Mouse (Mus musculus): ENCODE results near the gene Hist1h2bb. TPM values are rescaled to one million over a fixed set of nuclear protein-coding genes. Genes with fewer than 3 reads are reported as not detected.
"Not testable (repeated sequence)": the region's sequence is repeated elsewhere in the genome, so short reads cannot be mapped to it uniquely, and the experiment has no call there.

Hist1h2bb gene
- polyA plus RNA-seq (2014; fragmentation: Nextera tagmentation; extraction: Ambion mirVana), result 1.7 and 3.4 TPM in 2 replicates

DNA sequence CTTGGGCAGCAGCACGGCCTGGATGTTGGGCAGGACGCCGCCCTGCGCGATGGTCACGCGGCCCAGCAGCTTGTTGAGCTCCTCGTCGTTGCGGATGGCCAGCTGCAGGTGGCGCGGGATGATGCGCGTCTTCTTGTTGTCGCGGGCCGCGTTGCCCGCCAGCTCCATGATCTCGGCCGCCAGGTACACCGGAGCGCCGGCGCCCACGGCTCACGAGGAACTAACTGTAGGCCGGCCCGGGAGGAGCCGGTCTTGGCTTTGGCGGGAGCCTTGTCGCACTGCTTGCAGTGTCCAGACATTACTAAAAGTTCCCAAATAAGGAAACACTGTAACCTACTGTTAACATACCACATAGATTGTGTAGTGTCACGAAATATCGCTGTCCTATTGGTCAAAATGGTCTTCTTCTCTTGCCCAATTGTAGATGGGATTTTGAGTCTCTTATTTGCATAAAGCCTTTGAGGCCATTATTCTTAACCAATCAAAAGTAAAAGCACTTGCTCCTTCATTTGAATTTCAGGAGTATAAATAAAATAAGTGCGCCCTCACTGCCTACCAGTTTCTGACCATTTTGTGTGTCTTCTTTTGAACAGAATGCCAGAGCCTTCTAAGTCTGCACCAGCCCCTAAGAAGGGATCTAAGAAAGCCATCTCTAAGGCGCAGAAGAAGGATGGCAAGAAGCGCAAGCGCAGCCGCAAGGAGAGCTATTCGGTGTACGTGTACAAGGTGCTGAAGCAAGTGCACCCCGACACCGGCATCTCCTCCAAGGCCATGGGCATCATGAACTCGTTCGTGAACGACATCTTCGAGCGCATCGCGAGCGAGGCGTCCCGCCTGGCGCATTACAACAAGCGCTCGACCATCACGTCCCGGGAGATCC is at the start of gene Hist1h2bb:
Hist1h2bb (plus strand) TSS at position 534 of the 880 bp plus-strand sequence.
- H3K36me3 ChIP-seq (ENCODE audit: control insufficient read depth, insufficient read depth, low read length); H3K4me1 ChIP-seq (ENCODE audit: control insufficient read depth, insufficient read depth, low read length); H3K9me3 ChIP-seq (ENCODE audit: control insufficient read depth, low read length); H3K27me3 ChIP-seq (ENCODE audit: control insufficient read depth, insufficient read depth, low read length): not testable (repeated sequence)
- Histone ChIP-seq H3K4me3 (ENCODE audit: low read depth, low read length) (peak within 1 kb of the TSS; percentile 41), H3K9ac (ENCODE audit: low read length) (peak within 1 kb of the TSS; percentile 78), H3K27ac (replicated peaks; ENCODE audit: low read depth, low read length) (peak within 1 kb of the TSS; percentile 99), H3K4me2 (ENCODE audit: low read depth, severe bottlenecking) (peak within 1 kb of the TSS; percentile 64)
- WGBS, result under 1% methylated on average over 39 of the region's 58 CpGs
- ATAC-seq (ENCODE audit: insufficient number of reproducible peaks, low FRiP score, low TSS enrichment, low read depth) (peak; percentile 92), DNase-seq (ENCODE audit: low spot score) (peak; percentile 82)

DNA sequence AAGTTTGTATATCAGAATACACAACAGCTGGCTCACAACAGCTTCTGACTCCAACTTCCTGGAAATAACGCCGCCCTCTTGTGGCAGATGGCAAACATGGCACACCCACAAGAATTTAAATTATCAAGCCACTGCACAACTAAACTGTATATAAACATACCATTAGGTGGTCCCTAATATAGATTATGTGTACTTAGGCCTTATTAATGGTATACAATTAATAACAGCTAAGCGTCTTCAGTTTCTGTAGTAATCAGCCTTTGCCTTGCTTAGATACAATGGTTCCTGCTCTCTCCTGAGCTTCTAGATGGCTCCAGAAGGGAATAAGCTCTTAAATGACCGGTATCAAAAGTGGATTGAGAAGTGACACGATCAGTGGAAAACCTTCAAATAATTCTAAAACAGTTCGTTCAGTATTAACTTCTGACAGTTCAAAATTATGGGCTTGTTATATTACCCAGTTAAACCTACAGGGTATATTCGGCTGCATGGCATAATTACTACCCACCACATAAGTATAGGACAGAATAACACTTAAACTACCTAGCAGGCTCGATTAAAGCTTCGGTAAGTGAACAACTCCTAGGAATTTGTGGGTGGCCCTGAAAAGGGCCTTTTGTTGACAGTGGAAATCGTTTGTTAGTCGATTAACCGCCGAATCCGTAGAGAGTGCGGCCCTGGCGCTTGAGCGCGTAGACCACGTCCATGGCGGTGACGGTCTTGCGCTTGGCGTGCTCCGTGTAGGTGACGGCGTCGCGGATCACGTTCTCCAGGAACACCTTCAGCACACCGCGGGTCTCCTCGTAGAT is 48.8 kb upstream of the Hist1h2bb start:
- Histone ChIP-seq H3K9ac (ENCODE audit: low read length) (peak overlapping the region; percentile 74), H3K36me3 (ENCODE audit: control insufficient read depth, insufficient read depth, low read length) (no peaks in the 10 kb centered on the region), H3K4me2 (ENCODE audit: low read depth, severe bottlenecking) (peak overlapping the region; percentile 55), H3K27ac (replicated peaks; ENCODE audit: low read depth, low read length) (peak overlapping the region; percentile 86), H3K27me3 (ENCODE audit: control insufficient read depth, insufficient read depth, low read length) (no peaks in the 10 kb centered on the region), H3K4me1 (ENCODE audit: control insufficient read depth, insufficient read depth, low read length) (no peaks in the 10 kb centered on the region), H3K4me3 (ENCODE audit: low read depth, low read length) (peak overlapping the region; percentile 37), H3K9me3 (ENCODE audit: control insufficient read depth, low read length) (no peaks in the 10 kb centered on the region)
- DNase-seq (ENCODE audit: low spot score), result peak; percentile 79
- ATAC-seq (ENCODE audit: insufficient number of reproducible peaks, low FRiP score, low TSS enrichment, low read depth), result peak; percentile 83
- under 1% methylated on average over 22 of the region's 32 CpGs for WGBS

DNA sequence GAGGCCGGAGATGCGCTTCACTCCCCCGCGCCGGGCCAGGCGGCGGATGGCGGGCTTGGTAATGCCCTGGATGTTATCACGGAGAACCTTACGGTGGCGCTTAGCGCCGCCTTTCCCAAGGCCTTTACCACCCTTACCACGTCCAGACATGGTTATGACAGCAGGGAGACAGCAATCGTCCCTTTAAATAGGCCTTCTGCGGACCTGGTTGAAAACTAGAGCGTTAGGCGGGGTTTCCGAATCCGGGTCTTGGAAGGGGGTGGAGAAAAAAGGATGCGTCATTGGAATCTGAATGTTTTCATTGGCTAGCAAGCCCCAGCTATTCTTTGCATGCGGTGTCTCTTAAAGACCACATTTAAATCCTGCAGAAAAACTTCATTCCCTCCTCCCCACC is 48.2 kb upstream of the Hist1h2bb start, which contains the start of gene Hist1h4c:
Hist1h4c (minus strand) TSS at position 155 of the 394 bp plus-strand sequence.
- Histone ChIP-seq H3K9ac (ENCODE audit: low read length) (peak within 1 kb of the TSS; percentile 74), H3K27me3 (ENCODE audit: control insufficient read depth, insufficient read depth, low read length) (no peaks in the 10 kb centered on the region), H3K4me1 (ENCODE audit: control insufficient read depth, insufficient read depth, low read length) (no peaks in the 10 kb centered on the region), H3K4me2 (ENCODE audit: low read depth, severe bottlenecking) (peak within 1 kb of the TSS; percentile 55), H3K36me3 (ENCODE audit: control insufficient read depth, insufficient read depth, low read length) (no peaks in the 10 kb centered on the region), H3K27ac (replicated peaks; ENCODE audit: low read depth, low read length) (peak within 1 kb of the TSS; percentile 86), H3K4me3 (ENCODE audit: low read depth, low read length) (peak within 1 kb of the TSS; percentile 37), H3K9me3 (ENCODE audit: control insufficient read depth, low read length) (no peaks in the 10 kb centered on the region)
- WGBS, result 0% methylated on average over 16 of the region's 22 CpGs
- DNase-seq (ENCODE audit: low spot score) (peak; percentile 100), ATAC-seq (ENCODE audit: insufficient number of reproducible peaks, low FRiP score, low TSS enrichment, low read depth) (peak; percentile 96)

DNA sequence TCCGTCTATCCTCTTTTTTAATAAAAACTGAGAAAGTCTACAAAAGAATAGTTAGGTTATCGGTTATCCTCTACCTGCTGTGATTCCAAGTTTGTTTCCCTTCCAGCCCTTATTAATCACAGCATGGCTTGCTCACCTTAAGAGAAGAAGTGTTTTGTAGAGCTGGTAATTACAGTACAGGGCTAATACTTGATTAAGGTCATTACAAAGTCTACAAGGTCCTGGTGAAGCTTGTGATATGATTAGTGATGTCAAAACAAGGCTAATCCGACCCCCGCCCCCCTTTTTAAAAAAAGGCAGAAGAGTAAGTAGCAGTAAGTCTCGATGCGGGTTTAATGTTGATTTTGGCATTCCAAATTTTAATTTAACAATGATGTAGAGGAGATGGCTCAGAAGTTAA is 47.5 kb upstream of the Hist1h2bb start:
- no peaks in the 10 kb centered on the region for H3K4me1 ChIP-seq (ENCODE audit: control insufficient read depth, insufficient read depth, low read length)
- DNase-seq (ENCODE audit: low spot score) (peak; percentile 18), ATAC-seq (ENCODE audit: insufficient number of reproducible peaks, low FRiP score, low TSS enrichment, low read depth) (no peak)
- H3K4me3 ChIP-seq (ENCODE audit: low read depth, low read length), result no peak overlapping the region
- WGBS, result 78% methylated on average over 6 of the region's 6 CpGs
- H3K27ac ChIP-seq (replicated peaks; ENCODE audit: low read depth, low read length), result peak overlapping the region; percentile 31
- no peak overlapping the region for H3K9ac ChIP-seq (ENCODE audit: low read length)
- no peaks in the 10 kb centered on the region for H3K27me3 ChIP-seq (ENCODE audit: control insufficient read depth, insufficient read depth, low read length)
- H3K9me3 ChIP-seq (ENCODE audit: control insufficient read depth, low read length), result no peaks in the 10 kb centered on the region
- H3K4me2 ChIP-seq (ENCODE audit: low read depth, severe bottlenecking), result no peak overlapping the region
- H3K36me3 ChIP-seq (ENCODE audit: control insufficient read depth, insufficient read depth, low read length), result no peaks in the 10 kb centered on the region

DNA sequence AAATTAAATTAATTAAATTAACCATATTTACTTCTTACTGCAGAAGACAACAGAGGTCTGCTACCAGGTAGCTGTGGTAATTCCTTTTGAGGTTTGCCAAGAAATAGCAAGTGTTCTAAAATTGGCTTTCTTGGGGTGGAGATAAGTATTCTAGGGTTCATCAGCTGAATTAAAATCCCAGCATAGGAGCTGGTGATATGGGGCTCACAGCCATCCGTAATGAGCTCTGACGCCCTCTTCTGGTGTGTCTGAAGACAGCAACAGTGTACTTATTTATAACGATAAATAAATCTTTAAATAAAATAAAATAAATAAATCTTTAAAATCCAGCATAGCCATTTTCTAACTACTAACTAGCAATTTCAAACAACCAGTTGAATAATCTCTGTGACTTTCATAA is 46.8 kb upstream of the Hist1h2bb start:
- Histone ChIP-seq H3K9ac (ENCODE audit: low read length) (no peak overlapping the region), H3K36me3 (ENCODE audit: control insufficient read depth, insufficient read depth, low read length) (no peaks in the 10 kb centered on the region), H3K27me3 (ENCODE audit: control insufficient read depth, insufficient read depth, low read length) (no peaks in the 10 kb centered on the region), H3K4me1 (ENCODE audit: control insufficient read depth, insufficient read depth, low read length) (no peaks in the 10 kb centered on the region), H3K27ac (replicated peaks; ENCODE audit: low read depth, low read length) (no peak overlapping the region), H3K9me3 (ENCODE audit: control insufficient read depth, low read length) (no peaks in the 10 kb centered on the region), H3K4me3 (ENCODE audit: low read depth, low read length) (no peak overlapping the region), H3K4me2 (ENCODE audit: low read depth, severe bottlenecking) (no peak overlapping the region)
- WGBS, result 73% methylated on average over 3 of the region's 3 CpGs
- ATAC-seq (ENCODE audit: insufficient number of reproducible peaks, low FRiP score, low TSS enrichment, low read depth), result no peak
- DNase-seq (ENCODE audit: low spot score), result peak; percentile 16

DNA sequence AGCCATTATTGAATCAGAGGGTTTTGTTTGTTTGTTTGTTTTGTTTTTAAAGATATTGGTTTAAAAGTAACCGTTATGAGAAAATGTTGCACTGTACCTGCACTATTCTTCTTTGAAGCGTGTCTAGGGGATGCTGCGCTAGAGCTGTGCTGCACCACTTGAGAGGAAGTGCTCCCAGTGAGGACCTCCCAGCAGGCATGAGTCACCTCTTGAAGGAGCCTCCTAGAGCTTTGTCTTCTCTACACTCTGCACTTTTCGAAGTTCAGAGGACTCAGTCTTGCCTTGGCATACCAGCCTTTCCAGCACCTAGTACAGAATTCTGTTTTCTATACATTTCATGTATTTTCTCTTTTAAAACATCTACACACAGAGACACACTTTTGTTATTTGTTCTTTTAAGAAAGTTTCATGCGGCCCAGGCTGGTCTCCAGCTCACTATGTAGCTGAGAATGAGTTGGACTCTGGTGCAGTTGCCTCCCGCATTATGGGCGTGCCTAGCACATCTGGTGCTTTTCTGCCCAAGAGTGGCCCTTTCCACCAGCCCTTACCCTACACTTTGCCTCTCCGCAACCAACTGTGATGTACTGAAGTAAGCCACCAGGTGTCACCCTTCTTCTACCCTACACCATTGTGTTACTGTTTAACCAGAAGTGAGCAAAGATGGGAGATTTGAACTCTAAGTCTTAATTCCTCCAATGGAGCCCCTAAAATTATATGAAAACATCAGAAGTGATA is 45.6 kb upstream of the Hist1h2bb start:
- peak; percentile 66 for ATAC-seq (ENCODE audit: insufficient number of reproducible peaks, low FRiP score, low TSS enrichment, low read depth)
- WGBS, result 33% methylated on average over 8 of the region's 8 CpGs
- no peaks in the 10 kb centered on the region for H3K4me1 ChIP-seq (ENCODE audit: control insufficient read depth, insufficient read depth, low read length)
- no peak overlapping the region for H3K4me3 ChIP-seq (ENCODE audit: low read depth, low read length)
- no peak overlapping the region for H3K9ac ChIP-seq (ENCODE audit: low read length)
- H3K27ac ChIP-seq (replicated peaks; ENCODE audit: low read depth, low read length), result no peak overlapping the region
- H3K27me3 ChIP-seq (ENCODE audit: control insufficient read depth, insufficient read depth, low read length), result no peaks in the 10 kb centered on the region
- H3K9me3 ChIP-seq (ENCODE audit: control insufficient read depth, low read length), result no peaks in the 10 kb centered on the region
- H3K4me2 ChIP-seq (ENCODE audit: low read depth, severe bottlenecking), result no peak overlapping the region
- DNase-seq (ENCODE audit: low spot score), result peak; percentile 81
- H3K36me3 ChIP-seq (ENCODE audit: control insufficient read depth, insufficient read depth, low read length), result no peaks in the 10 kb centered on the region

DNA sequence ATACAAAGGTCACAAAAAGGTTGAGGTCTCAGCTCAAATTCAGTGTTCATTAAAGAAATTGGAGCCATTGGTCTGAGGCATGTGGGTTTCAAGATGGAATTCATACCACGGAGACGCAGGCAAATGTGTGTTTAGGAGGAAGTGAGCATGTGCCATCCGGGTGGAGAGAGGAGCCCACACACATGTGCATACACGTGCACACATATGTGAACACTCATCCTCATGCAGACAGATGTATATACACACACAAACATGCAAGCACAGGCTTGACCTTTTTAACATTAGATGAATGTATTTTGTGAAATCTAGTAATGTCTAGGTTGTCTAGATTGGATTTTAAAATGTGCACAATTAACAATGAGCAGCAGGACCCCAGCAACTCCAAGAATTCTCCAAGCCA is 44.3 kb upstream of the Hist1h2bb start:
- no peaks in the 10 kb centered on the region for H3K9me3 ChIP-seq (ENCODE audit: control insufficient read depth, low read length)
- DNase-seq (ENCODE audit: low spot score), result peak; percentile 13
- ATAC-seq (ENCODE audit: insufficient number of reproducible peaks, low FRiP score, low TSS enrichment, low read depth), result no peak
- 83% methylated on average over 4 of the region's 4 CpGs for WGBS
- no peak overlapping the region for H3K4me3 ChIP-seq (ENCODE audit: low read depth, low read length)
- no peaks in the 10 kb centered on the region for H3K27me3 ChIP-seq (ENCODE audit: control insufficient read depth, insufficient read depth, low read length)
- H3K27ac ChIP-seq (replicated peaks; ENCODE audit: low read depth, low read length), result no peak overlapping the region
- no peaks in the 10 kb centered on the region for H3K4me1 ChIP-seq (ENCODE audit: control insufficient read depth, insufficient read depth, low read length)
- H3K36me3 ChIP-seq (ENCODE audit: control insufficient read depth, insufficient read depth, low read length), result no peaks in the 10 kb centered on the region
- H3K9ac ChIP-seq (ENCODE audit: low read length), result no peak overlapping the region
- no peak overlapping the region for H3K4me2 ChIP-seq (ENCODE audit: low read depth, severe bottlenecking)

DNA sequence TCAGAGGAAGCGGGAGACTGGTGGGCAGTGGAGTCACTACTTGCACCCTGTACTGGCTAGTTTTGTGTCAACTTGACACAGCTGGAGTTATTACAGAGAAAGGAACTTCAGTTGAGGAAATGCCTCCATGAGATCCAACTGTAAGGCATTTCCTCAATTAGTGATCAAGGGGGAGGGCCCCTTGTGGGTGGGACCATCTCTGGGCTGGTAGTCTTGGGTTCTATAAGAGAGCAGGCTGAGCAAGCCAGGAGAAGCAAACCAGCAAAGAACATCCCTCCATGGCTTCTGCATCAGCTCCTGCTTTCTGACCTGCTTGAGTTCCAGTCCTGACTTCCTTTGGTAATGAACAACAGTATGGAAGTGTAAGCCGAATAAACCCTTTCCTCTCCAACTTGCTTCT is 43.7 kb upstream of the Hist1h2bb start:
- DNase-seq (ENCODE audit: low spot score), result not testable (repeated sequence)
- 93% methylated on average over 2 of the region's 2 CpGs for WGBS

More for the DNA sequence above, 43.7 kb upstream of the Hist1h2bb start:
- not testable (repeated sequence) for H3K27me3 ChIP-seq (ENCODE audit: control insufficient read depth, insufficient read depth, low read length); H3K27ac ChIP-seq (replicated peaks; ENCODE audit: low read depth, low read length); H3K4me1 ChIP-seq (ENCODE audit: control insufficient read depth, insufficient read depth, low read length); H3K4me3 ChIP-seq (ENCODE audit: low read depth, low read length); H3K36me3 ChIP-seq (ENCODE audit: control insufficient read depth, insufficient read depth, low read length); H3K4me2 ChIP-seq (ENCODE audit: low read depth, severe bottlenecking); H3K9ac ChIP-seq (ENCODE audit: low read length); H3K9me3 ChIP-seq (ENCODE audit: control insufficient read depth, low read length); ATAC-seq (ENCODE audit: insufficient number of reproducible peaks, low FRiP score, low TSS enrichment, low read depth)
